Mouse (Mus musculus) brown adipose tissue, adult 24 weeks (tissue): ENCODE data around the gene Bend5. TPM values are rescaled to one million over a fixed set of nuclear protein-coding genes. Genes with fewer than 3 reads are reported as not detected.

ENCODE experiments used
- H3K27ac ChIP-seq: fragments of 200-500 bp; replicated peaks from 2 replicates; pipeline ENCODE4 v1.5.1; 2012; ENCODE audit warnings: low read depth, mild to moderate bottlenecking, low read length
- H3K4me1 ChIP-seq: fragments of 200-500 bp; 2 replicates; pipeline ENCODE4 v1.6.1; 2012; ENCODE audit warnings: low read length, mixed read lengths; ENCODE audit not compliant: control insufficient read depth, insufficient read depth, insufficient read length
- H3K4me3 ChIP-seq: fragments of 200-500 bp; 2 replicates; pipeline ENCODE4 v1.5.1; 2012; ENCODE audit warnings: low read depth, mild to moderate bottlenecking, low read length, moderate library complexity; ENCODE audit not compliant: insufficient read depth
- polyA plus RNA-seq: library from polyadenylated mRNA; stranded (reverse); fragments of >200 nt; gene quantifications from 2 replicates; pipeline ENCODE4 v1.2.4, GENCODE M21; 2012; ENCODE audit not compliant: missing spikeins, insufficient read depth, insufficient read length

Bend5 gene
- polyA plus RNA-seq, 1 experiment = not detected

DNA sequence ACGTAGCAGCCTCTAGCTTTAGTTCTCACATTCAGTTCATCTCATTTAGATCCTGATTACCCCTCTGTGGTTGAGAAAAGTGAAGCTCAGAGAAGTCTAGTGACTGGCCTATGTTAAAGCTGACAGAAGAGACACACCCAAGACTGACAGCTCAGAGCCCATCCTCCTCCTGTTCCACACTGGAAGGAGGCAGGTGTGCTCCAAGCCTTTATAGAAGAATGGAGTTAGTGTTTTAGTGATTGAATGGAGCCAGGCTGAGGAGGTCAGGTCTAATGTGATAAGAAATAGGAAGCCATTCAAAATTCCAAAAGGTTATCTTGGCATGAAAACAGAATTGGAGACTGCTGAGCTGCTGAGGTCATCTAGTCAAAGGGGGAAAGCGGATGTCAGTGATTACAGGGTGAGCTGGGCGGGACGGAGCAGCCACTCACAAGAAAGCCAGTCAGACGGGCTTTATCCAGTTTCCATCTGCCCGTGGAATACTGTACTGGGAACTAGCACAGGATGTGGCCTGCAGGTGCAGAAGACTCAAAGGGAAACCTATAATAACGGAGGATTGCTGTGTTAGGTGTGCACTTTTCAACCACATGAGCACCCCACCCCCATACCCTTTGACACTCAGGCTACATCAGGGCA is 36.6 kb downstream of the Bend5 start:
- H3K27ac ChIP-seq = no peak overlapping the region
- H3K4me3 ChIP-seq = no peak overlapping the region
- H3K4me1 ChIP-seq = no peaks in the 10 kb centered on the region

DNA sequence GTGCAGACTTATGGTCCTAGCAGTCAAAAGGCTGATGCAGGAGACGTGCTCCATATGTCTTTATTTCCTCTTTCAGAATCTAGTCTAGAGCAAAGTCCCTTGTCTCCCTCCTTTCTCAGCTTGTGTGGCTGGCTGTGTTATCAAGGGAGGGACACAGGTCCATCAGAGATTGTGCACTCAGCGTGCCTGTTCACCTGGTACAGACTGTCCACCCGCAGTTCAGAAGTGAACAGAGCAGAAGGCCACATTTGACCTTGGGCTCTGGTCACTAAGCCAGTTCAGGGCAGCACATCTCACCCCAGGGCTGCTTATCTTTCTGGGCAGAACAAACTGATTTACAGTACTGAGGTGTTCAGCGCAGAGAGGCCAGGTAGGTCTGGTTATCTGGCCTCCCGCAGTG is 37.4 kb downstream of the Bend5 start:
- Histone ChIP-seq H3K27ac (no peak overlapping the region), H3K4me1 (no peaks in the 10 kb centered on the region), H3K4me3 (no peak overlapping the region)

DNA sequence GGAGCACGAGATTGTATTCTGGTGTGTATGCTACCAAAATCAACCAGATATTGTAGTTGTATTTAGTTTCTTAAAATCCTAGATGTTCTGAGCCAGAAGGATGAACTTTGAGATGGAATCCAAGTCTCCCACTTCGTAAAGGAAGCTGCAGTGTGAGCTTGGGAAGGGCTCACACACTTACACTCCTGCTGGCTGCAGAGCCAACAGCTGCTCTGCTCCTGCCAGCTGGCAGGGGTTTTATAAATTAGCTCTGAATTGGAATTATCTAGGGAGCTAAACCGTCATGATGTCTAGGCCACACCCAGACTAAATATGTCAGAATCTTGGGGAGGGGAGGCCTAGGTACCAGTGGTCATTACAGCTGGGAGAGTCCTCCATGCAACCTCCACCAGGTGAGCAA is 38.5 kb downstream of the Bend5 start:
- no peaks in the 10 kb centered on the region for H3K4me1 ChIP-seq
- H3K27ac ChIP-seq = no peak overlapping the region
- H3K4me3 ChIP-seq = no peak overlapping the region

DNA sequence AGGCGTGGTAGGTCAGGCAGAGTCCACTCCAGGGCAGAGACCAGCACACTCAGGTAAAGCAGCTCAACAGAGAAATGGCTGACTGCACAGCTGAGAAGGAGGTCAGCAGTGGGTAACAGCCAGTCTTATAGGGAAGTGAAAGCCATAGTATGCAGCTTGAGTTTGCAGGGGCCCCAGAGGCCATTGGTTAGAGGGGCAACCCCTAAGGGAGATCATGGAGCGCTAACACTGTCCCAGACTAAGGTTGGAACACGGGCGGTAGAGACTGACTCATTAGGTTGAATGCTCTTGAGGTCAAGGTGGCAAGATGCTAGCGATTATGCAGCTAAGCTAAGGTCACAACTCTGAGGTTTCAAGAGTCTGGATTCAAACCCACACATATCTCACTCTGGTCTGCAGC is 40.8 kb downstream of the Bend5 start:
- H3K4me1 ChIP-seq = no peaks in the 10 kb centered on the region
- no peak overlapping the region for H3K4me3 ChIP-seq
- no peak overlapping the region for H3K27ac ChIP-seq

GRCm38 (mm10) chr4:111457568-111457967 is 42.8 kb downstream of the Bend5 start:
- Histone ChIP-seq H3K4me3 (no peak overlapping the region), H3K4me1 (no peaks in the 10 kb centered on the region), H3K27ac (no peak overlapping the region)

- Histone ChIP-seq H3K27ac (no peak overlapping the region), H3K4me3 (no peak overlapping the region), H3K4me1 (no peaks in the 10 kb centered on the region)
Observed at GRCm38 (mm10) chr4:111467293-111467773, 52.5 kb downstream of the Bend5 start.

DNA sequence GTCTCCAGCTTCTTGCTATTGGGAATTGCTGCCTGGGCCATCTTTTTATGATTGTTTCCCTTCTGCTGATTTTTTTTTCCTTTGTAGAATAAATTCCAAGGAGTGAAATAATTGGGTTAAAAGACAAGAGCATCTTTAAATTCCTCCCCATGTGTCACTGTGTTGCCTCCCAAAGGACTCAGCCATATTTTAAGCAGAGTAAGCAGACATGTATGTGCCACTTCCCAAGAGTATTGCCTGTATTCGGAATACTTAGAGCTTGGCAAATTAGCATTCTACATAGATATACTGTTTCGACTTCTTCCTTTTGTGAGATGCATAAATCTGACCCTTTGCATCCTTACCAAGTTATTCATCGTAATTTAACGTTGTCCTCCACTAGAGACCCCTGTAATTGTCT is 53.0 kb downstream of the Bend5 start:
- Histone ChIP-seq H3K4me1 (no peaks in the 10 kb centered on the region), H3K27ac (no peak overlapping the region), H3K4me3 (no peak overlapping the region)

- H3K4me3 ChIP-seq = no peak overlapping the region
- no peak overlapping the region for H3K27ac ChIP-seq
- H3K4me1 ChIP-seq = no peaks in the 10 kb centered on the region
Observed at GRCm38 (mm10) chr4:111469847-111470246, 55.0 kb downstream of the Bend5 start.

- H3K27ac ChIP-seq = no peak overlapping the region
- H3K4me3 ChIP-seq = no peak overlapping the region
- H3K4me1 ChIP-seq = no peaks in the 10 kb centered on the region
Observed at GRCm38 (mm10) chr4:111471726-111472125, 56.9 kb downstream of the Bend5 start.

DNA sequence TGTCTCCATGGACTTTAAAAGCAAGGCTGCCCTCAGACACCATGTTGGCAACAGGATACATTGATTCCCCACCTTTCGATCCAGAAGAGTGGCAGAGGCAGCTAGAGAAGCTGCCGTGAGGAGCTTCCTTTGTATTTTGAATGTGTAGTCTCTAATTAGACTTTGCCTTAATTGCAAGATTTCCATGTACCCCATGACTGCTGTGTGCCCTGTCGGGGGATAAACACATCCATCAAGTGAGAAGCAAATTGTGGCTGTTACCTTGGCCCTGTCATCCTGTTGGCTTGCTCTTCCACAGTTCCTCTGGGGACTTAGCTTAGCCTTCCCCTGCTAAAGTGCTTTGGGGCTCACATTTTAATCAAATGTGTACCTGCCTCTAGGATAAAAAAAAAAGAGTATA is 57.7 kb downstream of the Bend5 start:
- no peaks in the 10 kb centered on the region for H3K4me1 ChIP-seq
- H3K4me3 ChIP-seq = no peak overlapping the region

DNA sequence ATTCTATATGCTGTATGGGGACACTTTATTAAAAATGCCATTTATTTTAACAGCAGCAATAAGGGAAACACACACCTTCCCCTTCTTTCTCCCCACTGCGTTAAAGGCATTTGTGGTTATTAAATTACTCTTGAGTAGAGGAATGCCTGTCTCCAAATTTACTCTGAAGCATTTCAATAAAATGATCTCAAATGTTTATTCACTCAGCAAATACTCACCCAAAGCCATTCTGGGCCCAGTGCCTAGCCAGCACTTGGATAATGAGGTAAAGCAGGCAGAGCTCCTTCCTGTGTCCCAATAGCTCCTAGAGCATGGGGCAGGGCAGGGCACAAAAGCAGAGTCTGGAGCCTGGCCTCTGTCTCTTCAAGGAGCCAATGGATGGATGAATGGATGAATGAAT is 58.2 kb downstream of the Bend5 start:
- no peak overlapping the region for H3K27ac ChIP-seq
- no peak overlapping the region for H3K4me3 ChIP-seq
- H3K4me1 ChIP-seq = no peaks in the 10 kb centered on the region

More for the DNA sequence above, 57.7 kb downstream of the Bend5 start:
- H3K27ac ChIP-seq = no peak overlapping the region

DNA sequence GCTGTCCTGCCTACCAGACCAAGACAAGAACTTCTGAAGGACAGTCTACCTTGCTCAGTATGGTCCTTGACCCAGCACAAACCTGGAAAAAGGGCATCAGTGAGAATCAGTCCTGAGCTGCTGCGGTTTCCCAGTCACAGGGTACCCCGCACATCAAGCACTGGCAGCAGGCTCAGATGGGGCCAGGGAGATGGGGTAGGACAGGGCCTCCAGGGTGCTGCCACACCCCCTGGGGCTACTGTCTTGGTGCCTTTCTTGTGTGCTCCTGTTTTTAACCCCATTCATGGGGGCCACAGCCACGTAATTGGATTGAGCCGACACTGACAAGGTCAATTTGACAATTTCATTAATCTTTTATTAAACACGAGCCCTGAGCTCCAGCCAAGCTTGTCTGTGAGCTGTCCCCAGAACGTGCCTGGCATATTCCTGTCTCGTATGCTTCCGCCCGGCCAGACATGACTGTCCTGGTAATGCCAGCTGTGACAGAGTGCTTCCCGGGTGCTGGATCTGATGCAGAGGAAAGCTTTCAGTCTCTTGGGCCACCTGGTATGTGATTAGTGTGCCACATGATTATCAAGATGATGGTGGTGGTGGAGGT is 60.7 kb downstream of the Bend5 start:
- H3K4me3 ChIP-seq = no peak overlapping the region
- H3K4me1 ChIP-seq = no peaks in the 10 kb centered on the region
- no peak overlapping the region for H3K27ac ChIP-seq

DNA sequence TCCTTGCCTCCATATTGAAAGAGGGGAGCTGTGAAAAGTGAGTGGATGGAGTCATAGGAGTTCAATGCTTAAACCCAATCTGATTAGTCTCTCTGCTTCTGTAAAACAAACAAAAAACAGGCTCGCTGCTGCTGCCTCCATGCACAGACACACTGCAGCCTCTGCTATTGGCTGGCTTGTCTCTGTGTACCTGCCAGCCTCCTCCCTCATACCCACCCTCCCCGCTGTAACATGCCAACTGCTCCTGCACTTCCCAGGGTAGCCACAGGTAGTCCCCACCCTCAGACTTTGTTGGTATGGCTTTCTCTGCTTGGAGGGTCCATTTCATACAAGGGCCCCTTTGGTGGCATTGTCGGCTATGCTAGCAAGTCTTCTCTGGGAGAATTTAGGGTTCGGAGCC is 62.7 kb downstream of the Bend5 start:
- H3K4me3 ChIP-seq = no peak overlapping the region
- no peak overlapping the region for H3K27ac ChIP-seq
- no peaks in the 10 kb centered on the region for H3K4me1 ChIP-seq

GRCm38 (mm10) chr4:111483499-111483898 is 68.7 kb downstream of the Bend5 start:
- Histone ChIP-seq H3K4me1 (0 out of 2 replicates have a peak, but pooled peaks cover 2% of the 10 kb centered on the region), H3K27ac (no peak overlapping the region), H3K4me3 (no peak overlapping the region)

DNA sequence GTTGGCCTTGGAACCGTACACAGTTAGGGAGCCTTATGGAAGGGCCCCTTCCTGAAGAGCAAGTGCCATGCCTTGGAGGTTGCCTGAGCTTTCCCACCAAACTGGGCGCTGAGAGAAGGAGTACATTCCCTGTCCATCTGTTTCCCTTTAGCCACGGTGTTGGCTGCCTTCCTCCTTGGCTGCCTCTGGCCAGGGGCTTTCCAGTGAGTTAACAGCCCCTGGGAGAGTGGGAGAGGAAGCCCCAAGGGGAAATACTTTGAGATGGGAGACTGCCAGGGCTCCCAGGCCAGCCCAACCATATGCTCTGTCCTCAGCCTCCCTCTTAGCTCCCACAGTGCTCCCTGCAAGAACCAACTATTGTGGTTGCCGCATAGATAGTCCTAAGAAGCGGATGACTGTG is 70.4 kb downstream of the Bend5 start:
- Histone ChIP-seq H3K4me1 (0 out of 2 replicates have a peak, but pooled peaks cover 2% of the 10 kb centered on the region), H3K27ac (no peak overlapping the region), H3K4me3 (no peak overlapping the region)

DNA sequence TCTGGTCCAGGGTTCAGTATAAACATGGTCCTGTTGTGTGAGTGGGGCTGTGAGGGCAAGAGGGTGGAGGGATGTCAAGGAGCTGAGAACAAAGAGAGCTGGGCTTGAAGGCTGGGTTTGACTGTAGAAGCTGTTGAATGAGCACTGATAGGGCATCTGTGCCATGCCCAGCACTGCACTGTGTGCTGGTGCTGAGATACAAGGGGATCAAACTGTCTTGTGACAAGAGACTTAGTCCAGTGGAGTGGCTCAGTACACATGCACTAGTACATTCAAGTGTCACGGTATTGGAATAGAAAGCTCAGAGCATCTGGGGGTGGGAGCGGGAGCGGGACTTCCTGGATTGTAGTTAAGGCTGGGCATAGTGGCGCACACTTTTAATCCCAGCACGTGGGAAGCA is 71.4 kb downstream of the Bend5 start:
- Histone ChIP-seq H3K4me1 (0 out of 2 replicates have a peak, but pooled peaks cover 2% of the 10 kb centered on the region), H3K27ac (no peak overlapping the region), H3K4me3 (no peak overlapping the region)
